Mouse (Mus musculus) myocyte (in vitro differentiated cells): Measurements from ENCODE around the gene Igtp. TPM values are rescaled to one million over a fixed set of nuclear protein-coding genes. Genes with fewer than 3 reads are reported as not detected.
"Not testable (repeated sequence)": the region's sequence is repeated elsewhere in the genome, so short reads cannot be mapped to it uniquely, and the experiment has no call there.

Source experiments
- H3K27me3 ChIP-seq: one replicate; pipeline ENCODE4 v1.6.1; 2011; ENCODE audit not compliant: control insufficient read depth, insufficient read depth, insufficient read length
- H3K36me3 ChIP-seq: one replicate; pipeline ENCODE4 v1.6.1; 2011; ENCODE audit not compliant: control insufficient read depth, insufficient read depth
- H3K4me2 ChIP-seq: one replicate; pipeline ENCODE4 v1.6.1; 2011; ENCODE audit warnings: low read depth, control low read depth
- H3K4me3 ChIP-seq: one replicate; pipeline ENCODE4 v1.5.1; 2011; ENCODE audit warnings: mild to moderate bottlenecking, control low read depth, moderate library complexity
- H3K79me2 ChIP-seq: one replicate; pipeline ENCODE4 v1.6.1; 2011; ENCODE audit not compliant: control insufficient read depth, insufficient read depth
- H3ac ChIP-seq: one replicate; pipeline ENCODE4 v1.6.1; 2011; ENCODE audit not compliant: control insufficient read depth, insufficient read length
- CEBPB ChIP-seq: IDR thresholded peaks from 2 replicates; pipeline ENCODE4 v1.6.1; 2011; ENCODE audit warnings: mild to moderate bottlenecking, moderate library complexity; ENCODE audit not compliant: poor library complexity, insufficient read depth, severe bottlenecking
- E2F4 ChIP-seq: IDR thresholded peaks from one replicate; pipeline ENCODE4 v1.6.1; 2011; ENCODE audit warnings: mild to moderate bottlenecking, control low read depth, moderate library complexity; ENCODE audit not compliant: insufficient read depth
- MAX ChIP-seq: IDR thresholded peaks from one replicate; pipeline ENCODE4 v1.6.1; 2011; ENCODE audit warnings: low read depth, mild to moderate bottlenecking, control low read depth
- MYOD1 ChIP-seq, 3 experiments: IDR thresholded peaks; one replicate each; pipeline ENCODE4 v1.6.1; 2011; ENCODE audit warnings: control low read depth in 2 of 3, low read depth in 2 of 3, mild to moderate bottlenecking in 2 of 3, moderate library complexity in 1 of 3; ENCODE audit not compliant: insufficient read length in 2 of 3, control insufficient read depth in 1 of 3
- MYOG ChIP-seq, 3 experiments: IDR thresholded peaks; one replicate each; pipeline ENCODE4 v1.6.1; 2011; ENCODE audit warnings: control low read depth in 2 of 3, low read depth in 2 of 3, mild to moderate bottlenecking in 2 of 3; ENCODE audit not compliant: insufficient read length in 2 of 3, control insufficient read depth in 1 of 3, insufficient read depth in 1 of 3
- POLR2A ChIP-seq: IDR thresholded peaks from one replicate; pipeline ENCODE4 v1.6.1; 2011; ENCODE audit warnings: low read depth, mild to moderate bottlenecking, control low read depth, moderate library complexity; ENCODE audit not compliant: insufficient read length
- POLR2AphosphoS2 ChIP-seq: IDR thresholded peaks from one replicate; pipeline ENCODE4 v1.6.1; 2011; ENCODE audit warnings: low read depth, control low read depth; ENCODE audit not compliant: insufficient read length
- REST ChIP-seq: IDR thresholded peaks from one replicate; pipeline ENCODE4 v1.6.1; 2011; ENCODE audit warnings: mild to moderate bottlenecking, control low read depth, moderate library complexity; ENCODE audit not compliant: insufficient read depth, insufficient read length
- SRF ChIP-seq: IDR thresholded peaks from one replicate; pipeline ENCODE4 v1.6.1; 2011; ENCODE audit warnings: low read depth; ENCODE audit not compliant: control insufficient read depth, insufficient read length
- TCF12 ChIP-seq: IDR thresholded peaks from one replicate; pipeline ENCODE4 v1.6.1; 2011; ENCODE audit warnings: mild to moderate bottlenecking, control low read depth; ENCODE audit not compliant: poor library complexity, insufficient read depth, severe bottlenecking
- TCF3 ChIP-seq: IDR thresholded peaks from one replicate; pipeline ENCODE4 v1.6.1; 2011; ENCODE audit warnings: low read depth, control low read depth; ENCODE audit not compliant: insufficient read length
- USF1 ChIP-seq: IDR thresholded peaks from one replicate; pipeline ENCODE4 v1.6.1; 2011; ENCODE audit warnings: low read depth, mild to moderate bottlenecking, control low read depth, moderate library complexity
- polyA plus RNA-seq: library from polyadenylated mRNA; unstranded; fragments of >200 nt; fragmentation: generic; extraction: Trizol; gene quantifications from one replicate; pipeline ENCODE4 v1.2.1, GENCODE M21; 2012; ENCODE audit warnings: missing spikeins

Gene Igtp
- polyA plus RNA-seq, 1 experiment = 3.7 TPM

DNA sequence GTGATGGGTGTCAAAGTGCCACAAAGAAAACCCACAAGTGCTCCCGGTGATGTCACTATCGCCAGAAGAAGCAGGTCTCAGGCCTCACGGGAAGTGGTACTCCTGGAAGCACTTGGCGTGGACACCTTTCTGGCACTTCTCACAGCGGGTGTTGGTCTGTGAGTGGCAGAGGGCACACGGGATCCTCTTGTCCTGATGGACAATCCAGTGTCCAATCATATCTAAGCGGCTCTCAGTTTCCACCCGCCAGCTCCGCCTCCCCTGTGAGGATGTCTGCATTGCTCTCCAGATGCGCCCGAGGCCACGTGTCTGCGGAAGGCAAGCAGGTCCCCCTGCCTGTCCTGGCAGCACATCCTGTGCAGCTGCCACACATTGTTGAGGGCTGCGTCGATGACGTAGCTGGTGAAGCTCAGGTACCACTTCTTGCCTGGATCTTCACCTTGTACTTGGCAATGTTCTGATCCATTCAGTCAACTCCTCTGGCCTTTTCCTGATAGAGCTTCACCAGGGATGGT is 31.1 kb downstream of the Igtp start:
- Histone ChIP-seq H3K27me3 (peaks cover 18% of the 10 kb centered on the region), H3ac (no peak overlapping the region), H3K79me2 (no peaks in the 10 kb centered on the region), H3K36me3 (no peaks in the 10 kb centered on the region), H3K4me2 (no peak overlapping the region), H3K4me3 (no peak overlapping the region)
- TF ChIP-seq MYOD1 (IDR thresholded peaks at IDR 0.05; ENCODE audit: control insufficient read depth in 1 of 3, insufficient read length in 2 of 3, low read depth in 2 of 3) (no peak), CEBPB (no peak), E2F4 (no peak), POLR2A (no peak), REST (no peak), TCF12 (no peak), MAX (no peak), POLR2AphosphoS2 (no peak), MYOG (IDR thresholded peaks at IDR 0.05; ENCODE audit: control insufficient read depth in 1 of 3, insufficient read depth in 1 of 3, insufficient read length in 2 of 3, low read depth in 2 of 3) (no peak), USF1 (no peak), TCF3 (no peak), SRF (no peak)

DNA sequence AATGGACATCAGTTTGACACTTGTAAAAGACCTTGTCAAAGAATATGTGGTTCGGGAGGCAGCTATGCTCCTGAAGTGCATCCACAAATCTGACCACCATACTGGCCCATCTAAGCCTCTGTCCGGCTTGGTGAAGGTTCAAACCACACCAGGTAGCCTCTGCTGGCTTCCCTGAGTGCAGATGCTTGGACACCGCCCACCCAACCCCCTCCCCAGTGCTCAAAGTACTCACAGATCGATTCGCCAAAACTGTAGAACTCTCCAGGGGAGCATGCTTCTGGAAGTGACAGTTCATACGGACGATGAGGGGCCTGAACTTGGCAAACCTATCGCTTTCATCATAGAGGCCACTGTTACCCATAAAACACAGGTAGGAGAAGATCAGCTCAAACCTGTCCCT is 31.8 kb downstream of the Igtp start:
- H3K4me3 ChIP-seq = no peak overlapping the region
- H3K79me2 ChIP-seq = no peaks in the 10 kb centered on the region
- no peak overlapping the region for H3ac ChIP-seq
- no peak overlapping the region for H3K4me2 ChIP-seq
- H3K27me3 ChIP-seq = peaks cover 18% of the 10 kb centered on the region
- TF ChIP-seq E2F4 = no peak
- TF ChIP-seq SRF = no peak
- TF ChIP-seq REST = no peak
- TF ChIP-seq USF1 = no peak
- TF ChIP-seq TCF12 = no peak
- TF ChIP-seq MYOG (IDR thresholded peaks at IDR 0.05; ENCODE audit: control insufficient read depth in 1 of 3, insufficient read depth in 1 of 3, insufficient read length in 2 of 3, low read depth in 2 of 3) = no peak
- TF ChIP-seq CEBPB = no peak
- TF ChIP-seq POLR2AphosphoS2 = no peak
- TF ChIP-seq POLR2A = no peak
- no peak for TF ChIP-seq MYOD1 (IDR thresholded peaks at IDR 0.05; ENCODE audit: control insufficient read depth in 1 of 3, insufficient read length in 2 of 3, low read depth in 2 of 3)
- TF ChIP-seq MAX = no peak
- no peak for TF ChIP-seq TCF3
- no peaks in the 10 kb centered on the region for H3K36me3 ChIP-seq

DNA sequence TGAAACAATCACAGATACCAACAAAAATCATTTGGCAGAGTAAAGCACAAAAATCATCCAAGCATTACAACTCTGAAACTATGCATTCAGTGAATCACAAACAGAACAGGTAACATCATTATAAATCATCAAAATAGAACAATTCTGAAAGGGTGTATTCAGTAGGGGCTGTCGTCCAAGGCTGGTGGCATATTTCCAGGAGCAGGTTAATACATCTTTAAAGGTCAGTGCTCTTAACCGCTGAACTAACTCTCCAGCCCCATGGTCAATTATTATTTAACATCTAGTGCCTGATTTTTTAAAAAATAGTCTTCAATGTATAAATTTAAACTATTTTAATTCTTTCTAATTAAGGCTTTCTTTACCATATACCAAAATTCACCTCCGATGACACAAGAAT is 35.2 kb downstream of the Igtp start:
- not testable (repeated sequence) for H3K4me3 ChIP-seq, H3K36me3 ChIP-seq, H3K4me2 ChIP-seq, H3K79me2 ChIP-seq, H3ac ChIP-seq
- H3K27me3 ChIP-seq = peaks cover 18% of the 10 kb centered on the region

DNA sequence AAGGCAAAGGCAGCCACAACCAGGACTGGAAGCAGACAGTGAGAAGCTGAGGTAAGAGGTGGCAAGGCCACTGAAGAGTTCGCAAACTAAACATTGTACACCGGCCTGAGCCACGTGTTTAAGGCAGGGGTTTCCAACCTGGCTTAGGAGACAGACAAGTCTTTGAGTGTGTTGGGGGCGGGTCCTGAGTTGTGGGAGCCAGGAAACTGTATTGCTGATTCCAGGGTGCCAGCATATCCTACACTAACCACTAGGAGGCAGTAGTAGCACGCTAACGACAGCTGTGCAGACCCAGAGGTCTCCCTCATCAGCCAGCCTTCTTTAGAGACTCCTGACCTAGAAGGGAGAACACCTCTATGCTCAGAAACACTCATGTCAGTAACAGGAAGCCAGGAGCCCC is 35.8 kb downstream of the Igtp start:
- Histone ChIP-seq H3K27me3 (peaks cover 18% of the 10 kb centered on the region), H3K79me2 (no peaks in the 10 kb centered on the region), H3K4me2 (no peak overlapping the region), H3K4me3 (no peak overlapping the region), H3K36me3 (no peaks in the 10 kb centered on the region), H3ac (no peak overlapping the region)
- TF ChIP-seq POLR2AphosphoS2 = no peak
- no peak for TF ChIP-seq REST
- TF ChIP-seq TCF3 = no peak
- no peak for TF ChIP-seq E2F4
- TF ChIP-seq POLR2A = no peak
- no peak for TF ChIP-seq TCF12
- no peak for TF ChIP-seq MYOD1 (IDR thresholded peaks at IDR 0.05; ENCODE audit: control insufficient read depth in 1 of 3, insufficient read length in 2 of 3, low read depth in 2 of 3)
- no peak for TF ChIP-seq CEBPB
- no peak for TF ChIP-seq MAX
- TF ChIP-seq USF1 = no peak
- TF ChIP-seq MYOG (IDR thresholded peaks at IDR 0.05; ENCODE audit: control insufficient read depth in 1 of 3, insufficient read depth in 1 of 3, insufficient read length in 2 of 3, low read depth in 2 of 3) = no peak
- TF ChIP-seq SRF = no peak

DNA sequence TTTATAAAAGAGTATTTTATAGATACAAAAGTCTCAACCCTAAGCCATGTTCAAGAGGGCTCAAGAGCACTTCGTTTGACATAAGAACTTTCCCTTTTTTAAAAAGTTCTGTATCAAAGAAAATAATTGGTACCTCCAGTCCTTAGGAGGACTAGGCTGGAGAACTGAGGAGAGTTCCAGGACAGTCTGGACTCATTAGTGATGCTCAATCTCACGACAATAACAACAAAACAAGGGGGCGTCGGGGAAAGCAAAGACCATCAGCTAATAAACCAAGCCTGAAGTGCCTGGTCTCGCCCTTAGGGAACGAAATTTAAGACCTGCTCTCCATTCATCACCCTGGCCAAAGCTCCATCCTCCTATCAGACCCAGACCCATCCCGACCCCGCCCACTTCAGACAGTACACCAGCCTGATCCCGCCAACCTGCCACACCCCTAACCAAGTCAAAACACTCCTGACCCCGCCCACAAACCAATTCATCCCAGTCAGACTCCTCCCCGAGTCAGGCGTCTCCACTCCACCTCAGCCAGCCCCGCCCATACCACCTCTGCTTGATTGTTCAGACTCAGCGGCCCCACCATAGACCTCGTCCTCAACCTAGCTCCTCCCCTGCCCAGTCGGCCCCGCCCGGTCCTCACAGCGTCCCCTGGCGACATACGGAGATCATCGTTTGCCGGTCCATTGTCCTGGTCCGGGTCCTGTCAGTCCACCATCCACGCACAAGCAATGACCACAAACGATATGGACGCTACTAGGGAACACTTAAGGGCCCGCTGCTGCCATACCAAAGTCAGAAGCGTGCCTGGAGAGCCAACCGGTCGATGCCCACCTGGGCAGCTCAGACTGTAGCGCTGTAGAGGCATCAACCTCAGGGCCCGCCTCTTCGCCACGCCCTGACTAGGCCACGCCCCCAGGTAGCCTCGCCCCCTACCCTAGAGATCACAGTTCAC is 39.8 kb downstream of the Igtp start:
- no peaks in the 10 kb centered on the region for H3K27me3 ChIP-seq
- no peaks in the 10 kb centered on the region for H3K79me2 ChIP-seq
- no peak overlapping the region for H3K4me3 ChIP-seq
- no peak overlapping the region for H3ac ChIP-seq
- H3K4me2 ChIP-seq = no peak overlapping the region
- TF ChIP-seq USF1 = no peak
- no peak for TF ChIP-seq TCF3
- TF ChIP-seq MAX = no peak
- no peak for TF ChIP-seq POLR2A
- no peak for TF ChIP-seq TCF12
- TF ChIP-seq REST = no peak
- no peak for TF ChIP-seq MYOG (IDR thresholded peaks at IDR 0.05; ENCODE audit: control insufficient read depth in 1 of 3, insufficient read depth in 1 of 3, insufficient read length in 2 of 3, low read depth in 2 of 3)
- no peak for TF ChIP-seq CEBPB
- no peak for TF ChIP-seq SRF
- TF ChIP-seq E2F4 = no peak
- no peak for TF ChIP-seq POLR2AphosphoS2
- no peak for TF ChIP-seq MYOD1 (IDR thresholded peaks at IDR 0.05; ENCODE audit: control insufficient read depth in 1 of 3, insufficient read length in 2 of 3, low read depth in 2 of 3)
- H3K36me3 ChIP-seq = no peaks in the 10 kb centered on the region
